Mouse (Mus musculus): ENCODE data around the gene Gm45234.

The Gm45234 gene

GRCm38 (mm10) chr6:124738511-124739023 is 17.3 kb downstream of the Gm45234 start, which contains the start of gene Ptpn6:
TSS of gene Ptpn6 (minus strand) at chr6:124738714.
- DNase-seq = no peak

- DNase-seq = no peak
Measured at GRCm38 (mm10) chr6:124737040-124737439, 18.8 kb downstream of the Gm45234 start.

- DNase-seq = no peak
Measured at GRCm38 (mm10) chr6:124734417-124734816, 21.4 kb downstream of the Gm45234 start.

GRCm38 (mm10) chr6:124732476-124733370 is 23.1 kb downstream of the Gm45234 start:
- DNase-seq = no peak

- DNase-seq = no peak
Measured at GRCm38 (mm10) chr6:124731038-124731437, 24.8 kb downstream of the Gm45234 start.

- no peak for DNase-seq
Measured at GRCm38 (mm10) chr6:124729850-124730705, 25.7 kb downstream of the Gm45234 start.

GRCm38 (mm10) chr6:124728621-124729020 is 27.2 kb downstream of the Gm45234 start:
- DNase-seq = no peak

GRCm38 (mm10) chr6:124724472-124724871 is 31.3 kb downstream of the Gm45234 start:
- DNase-seq = no peak

- no peak for DNase-seq
Measured at GRCm38 (mm10) chr6:124723541-124723940, 32.3 kb downstream of the Gm45234 start.

GRCm38 (mm10) chr6:124722876-124723473 is 32.8 kb downstream of the Gm45234 start:
- no peak for DNase-seq

GRCm38 (mm10) chr6:124720904-124721303 is 34.9 kb downstream of the Gm45234 start:
- no peak for DNase-seq

GRCm38 (mm10) chr6:124719354-124719978 is 36.4 kb downstream of the Gm45234 start:
- DNase-seq = no peak

GRCm38 (mm10) chr6:124718703-124719102 is 37.1 kb downstream of the Gm45234 start:
- DNase-seq = no peak

- DNase-seq = no peak
Measured at GRCm38 (mm10) chr6:124717968-124718367, 37.9 kb downstream of the Gm45234 start.

- DNase-seq = no peak
Measured at GRCm38 (mm10) chr6:124716864-124717490, 38.8 kb downstream of the Gm45234 start.

- DNase-seq = no peak
Measured at GRCm38 (mm10) chr6:124712918-124713317, 42.9 kb downstream of the Gm45234 start.

- peak; percentile 98 for DNase-seq
Measured at GRCm38 (mm10) chr6:124711824-124712782, 43.7 kb downstream of the Gm45234 start, which contains the start of the genes Emg1 and Phb2. TSS of gene Emg1 (minus strand) at chr6:124712178. TSS of gene Phb2 (plus strand) at chr6:124712336.

GRCm38 (mm10) chr6:124708289-124708889 is 47.4 kb downstream of the Gm45234 start:
- DNase-seq = no peak

GRCm38 (mm10) chr6:124706061-124706627 is 49.7 kb downstream of the Gm45234 start:
- DNase-seq = no peak

- no peak for DNase-seq
Measured at GRCm38 (mm10) chr6:124704417-124704816, 51.4 kb downstream of the Gm45234 start.
